Mouse (Mus musculus): ENCODE measurements around the gene Hps4. TPM values are rescaled to one million over a fixed set of nuclear protein-coding genes. Genes with fewer than 3 reads are reported as not detected.

The Hps4 gene
- polyA plus RNA-seq, 2 experiments from 2014 or later: 15.2 to 18.3 TPM

DNA sequence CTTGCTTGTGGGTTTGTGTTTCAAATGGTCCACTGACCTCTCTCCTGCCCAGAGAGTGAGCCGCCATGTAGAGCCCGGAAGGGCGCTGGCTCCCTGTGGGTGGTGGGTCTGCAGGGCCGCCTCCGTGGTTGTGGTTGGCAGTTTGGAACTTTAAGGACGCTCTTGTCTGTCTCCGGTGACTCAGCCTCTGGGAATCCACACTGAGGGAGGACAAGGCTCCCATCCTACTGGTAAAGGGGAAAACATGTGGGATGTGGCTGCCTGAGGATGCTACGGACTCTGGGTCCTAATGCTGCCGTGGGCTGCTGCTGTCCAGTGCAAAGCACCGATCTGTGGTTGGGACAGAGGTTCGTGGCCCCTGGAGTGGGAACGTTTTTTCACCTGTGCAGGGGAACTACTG, 25.0 kb downstream of the Hps4 start:
- no peak for ATAC-seq

DNA sequence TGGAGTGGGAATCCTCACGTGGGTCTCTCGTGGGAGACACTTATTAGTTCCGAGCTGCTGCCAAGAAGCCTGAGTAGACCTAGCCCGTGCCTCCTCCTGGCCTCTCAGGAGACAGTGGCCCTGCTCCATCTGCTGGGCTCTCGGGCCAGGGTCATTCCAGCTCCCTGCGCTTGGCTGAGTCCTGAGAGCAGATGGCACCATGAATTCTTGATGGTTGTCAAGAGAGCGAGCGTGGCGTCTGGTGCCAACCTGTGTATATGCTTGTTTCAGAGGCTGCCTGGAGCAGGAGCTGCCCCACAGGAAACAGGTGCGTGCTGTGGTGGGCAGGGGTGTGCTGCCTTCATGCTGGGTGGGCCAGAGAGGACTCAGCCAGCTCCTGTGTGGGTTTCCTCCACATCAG, 25.8 kb downstream of the Hps4 start:
- no peak for ATAC-seq

DNA sequence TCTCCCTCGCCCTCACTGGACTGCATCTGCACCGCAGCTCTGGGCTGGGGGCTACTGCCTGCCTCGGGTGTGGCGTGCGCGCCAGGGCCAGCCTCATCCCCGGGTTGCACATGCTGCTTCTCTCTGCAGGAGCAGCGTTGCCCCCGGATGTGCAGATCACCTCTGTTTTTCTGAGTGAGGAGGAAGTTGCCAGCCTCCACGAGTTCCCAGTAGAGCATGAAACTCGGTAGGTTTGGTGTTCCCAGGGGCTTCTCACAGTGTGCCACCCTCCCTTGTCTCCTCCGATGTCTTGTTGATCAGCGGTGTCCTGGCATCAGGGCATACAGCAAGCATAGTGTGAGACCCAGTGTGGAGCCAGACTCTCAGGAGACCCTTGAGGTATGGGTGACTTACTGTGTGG, 26.4 kb downstream of the Hps4 start:
- ATAC-seq: no peak

GRCm38 (mm10) chr5:112370236-112370813, 27.4 kb downstream of the Hps4 start:
- no peak for ATAC-seq

- ATAC-seq: no peak
Observed at GRCm38 (mm10) chr5:112371933-112372332, 29.1 kb downstream of the Hps4 start.

- ATAC-seq: no peak
Observed at GRCm38 (mm10) chr5:112376111-112376510, 33.2 kb downstream of the Hps4 start.

GRCm38 (mm10) chr5:112377380-112377779, 34.5 kb downstream of the Hps4 start:
- ATAC-seq: peak; percentile 72

GRCm38 (mm10) chr5:112378716-112379115, 35.8 kb downstream of the Hps4 start:
- ATAC-seq: no peak

DNA sequence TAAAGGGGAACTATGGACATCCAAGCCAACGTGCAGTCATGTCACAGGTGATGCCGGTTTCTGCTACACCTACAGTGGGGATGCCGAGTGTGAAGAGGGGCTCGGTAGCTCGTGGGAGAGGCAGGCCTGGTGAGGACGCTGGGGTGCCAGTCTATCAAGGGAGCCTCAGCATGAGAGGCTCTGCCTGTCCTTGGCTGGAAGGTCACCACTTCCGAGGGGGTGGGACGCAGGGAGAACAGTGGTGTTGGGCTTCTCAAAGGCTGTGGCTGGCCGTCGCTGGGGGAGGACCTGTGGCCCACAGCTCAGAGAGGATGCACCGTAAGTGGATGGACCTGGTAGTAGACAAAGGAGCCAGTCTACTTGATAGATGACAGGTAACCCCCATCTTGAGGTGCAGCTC, 38.3 kb downstream of the Hps4 start:
- ATAC-seq: no peak

GRCm38 (mm10) chr5:112382042-112382441, 39.2 kb downstream of the Hps4 start:
- ATAC-seq: no peak

- no peak for ATAC-seq
Observed at GRCm38 (mm10) chr5:112382641-112383330, 39.9 kb downstream of the Hps4 start.

DNA sequence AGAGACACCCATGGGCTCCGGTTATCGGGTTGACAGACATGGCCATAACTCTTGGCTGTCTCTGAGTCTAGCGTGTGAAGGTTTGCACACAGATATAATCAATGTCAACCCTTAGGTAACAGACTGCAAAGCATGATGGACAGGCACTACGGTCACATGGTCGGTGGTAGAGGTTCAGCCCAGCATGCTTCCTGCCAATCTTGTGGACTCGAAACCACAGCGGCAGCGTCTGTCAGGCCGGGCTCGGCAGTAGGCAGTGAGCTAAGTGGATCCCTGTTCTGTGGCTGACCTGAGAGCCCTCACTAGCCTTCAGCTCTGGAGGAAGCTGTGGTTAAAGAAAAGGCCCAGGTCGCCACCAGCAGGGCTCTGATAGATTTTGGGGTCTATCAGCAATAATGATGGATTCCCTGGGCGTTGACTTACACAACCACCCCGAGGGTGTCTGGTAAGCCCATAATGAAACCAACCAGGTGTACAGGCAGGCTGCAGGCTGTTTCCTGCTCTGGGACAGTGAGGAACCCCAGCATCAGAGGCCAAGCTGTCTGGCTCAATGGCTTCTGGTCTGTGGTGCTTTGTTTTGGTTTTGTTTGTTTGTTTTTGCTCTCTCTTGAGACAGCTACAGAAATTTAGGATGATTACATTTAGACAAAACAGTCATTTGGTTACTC, 42.1 kb downstream of the Hps4 start:
- peak; percentile 69 for ATAC-seq

DNA sequence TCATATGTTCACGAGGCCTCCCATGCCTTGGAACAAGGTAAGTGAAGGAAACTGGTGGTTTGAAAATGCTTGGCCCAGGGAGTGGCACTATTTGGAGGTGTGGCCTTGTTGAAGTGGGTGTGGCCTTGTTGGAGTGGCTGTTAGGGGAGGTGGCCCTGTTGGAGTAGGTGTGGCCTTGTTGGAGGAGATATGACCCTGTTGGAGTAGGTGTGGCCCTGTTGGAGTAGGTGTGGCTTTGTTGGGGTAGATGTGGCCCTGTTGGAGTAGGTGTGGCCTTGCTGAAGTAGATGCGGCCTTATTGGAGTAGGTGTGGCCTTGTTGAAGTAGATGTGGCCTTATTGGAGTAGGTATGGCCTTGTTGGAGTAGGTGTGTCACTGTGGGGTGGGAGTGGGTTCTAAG, 43.1 kb downstream of the Hps4 start:
- no peak for ATAC-seq

GRCm38 (mm10) chr5:112389352-112389751, 46.5 kb downstream of the Hps4 start:
- no peak for ATAC-seq

GRCm38 (mm10) chr5:112391002-112391401, 48.1 kb downstream of the Hps4 start:
- ATAC-seq: no peak

- no peak for ATAC-seq
Observed at GRCm38 (mm10) chr5:112391676-112392323, 48.9 kb downstream of the Hps4 start.

DNA sequence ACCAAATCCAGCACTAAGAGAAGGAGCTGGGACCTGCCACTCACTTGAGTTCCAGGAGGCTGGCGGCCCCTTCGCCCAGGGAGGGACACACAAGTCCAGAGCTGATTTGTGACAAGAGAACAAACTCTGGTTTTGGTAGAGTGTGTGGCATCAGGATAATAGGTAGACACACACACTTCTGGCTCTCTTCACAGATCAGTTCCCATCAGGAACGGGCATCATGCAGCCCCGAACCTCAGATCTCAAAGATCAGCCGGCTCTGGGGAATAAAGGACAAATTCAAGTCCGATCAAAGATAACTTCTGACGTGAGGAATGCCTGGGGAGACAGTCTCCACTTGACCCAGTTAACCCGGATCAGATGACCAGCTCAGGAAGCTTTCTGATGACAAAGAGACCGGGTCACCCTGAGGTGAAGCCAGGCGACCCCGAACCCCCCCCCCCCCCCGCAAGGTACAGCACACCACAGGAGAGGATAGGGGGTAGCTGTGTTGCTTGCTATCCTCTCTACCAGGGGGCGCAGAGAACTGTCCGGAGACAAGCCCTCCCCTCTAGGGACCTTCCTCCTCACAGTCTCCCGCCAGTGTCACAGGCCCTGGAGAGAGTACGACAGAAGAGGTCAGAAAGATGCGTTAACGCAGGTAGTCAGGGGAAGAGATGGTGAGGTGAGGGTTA, 51.0 kb downstream of the Hps4 start:
- no peak for ATAC-seq

DNA sequence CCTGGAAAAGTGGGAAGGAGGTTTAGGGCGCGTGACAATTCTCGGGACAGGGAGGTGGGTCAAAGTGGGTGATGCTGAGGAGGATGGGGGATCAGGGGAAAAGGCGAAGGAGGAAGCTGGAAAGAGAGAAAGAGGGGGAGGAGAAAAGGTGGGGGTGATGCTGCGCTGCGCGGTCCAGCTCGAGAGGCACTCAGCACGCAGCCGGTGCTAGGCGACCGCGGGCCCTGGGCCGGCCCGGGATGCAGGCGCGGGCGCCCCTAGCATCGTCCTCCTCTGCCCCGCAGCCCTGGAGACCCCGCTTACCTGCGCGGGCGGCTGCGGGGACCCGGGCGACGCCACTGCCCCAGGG, 51.5 kb downstream of the Hps4 start:
- no peak for ATAC-seq

GRCm38 (mm10) chr5:112394779-112395443, 52.0 kb downstream of the Hps4 start, which contains the start of gene Asphd2:
Gene Asphd2 (minus strand): TSS chr5:112394866.
- ATAC-seq: no peak

- ATAC-seq: no peak
Observed at GRCm38 (mm10) chr5:112396066-112396465, 53.2 kb downstream of the Hps4 start.

DNA sequence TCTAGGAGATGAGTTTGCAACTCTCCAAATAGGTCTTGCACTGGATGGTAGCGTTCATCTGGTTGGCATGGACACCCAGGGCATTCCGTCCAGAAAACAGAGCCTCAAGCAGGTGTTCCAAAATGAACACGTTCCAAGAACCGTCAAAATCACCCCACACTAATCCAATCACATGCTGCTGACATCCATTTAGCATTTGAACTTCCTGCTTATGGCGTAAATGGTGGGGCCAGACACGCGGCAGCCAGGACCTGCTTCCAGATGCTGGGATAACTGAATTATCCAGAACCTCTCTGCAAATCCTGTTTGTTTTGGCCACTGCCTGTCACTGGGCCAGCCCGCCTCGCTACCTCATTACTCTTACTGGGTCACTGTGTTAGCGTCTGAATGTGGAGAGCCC, 56.4 kb downstream of the Hps4 start:
- no peak for ATAC-seq

- no peak for ATAC-seq
Observed at GRCm38 (mm10) chr5:112402437-112402836, 59.6 kb downstream of the Hps4 start.

Data from activated CD4-positive, CD25-positive, alpha-beta regulatory T cell, adult 4 months (primary cell).